Mouse (Mus musculus) lung, embryonic 14.5 days (tissue): ENCODE measurements at regions not wholly inside any gene's neighbourhood (a gene's known extent, or its start where the extent isn't known, plus 50 kb on each side); places are given as distances from the start of the nearest gene placed in this dataset.

Experiments used
- ATAC-seq: fragments of 200-750 bp; cut with Nextera tagmentation; 2 replicates; pipeline ENCODE4 v1.8.0; 2017; ENCODE audit warnings: mild to moderate bottlenecking, moderate TSS enrichment, moderate library complexity; ENCODE audit not compliant: insufficient read depth
- DNase-seq: peaks from one replicate; pipeline ENCODE4 v3.0.0-alpha.2; 2015
- H3K27ac ChIP-seq: fragments of 300-500 bp; sonication (generic); 2 replicates; pipeline ENCODE4 v1.5.1; 2014; ENCODE audit warnings: low read depth, mild to moderate bottlenecking, moderate library complexity
- H3K27me3 ChIP-seq: fragments of 300-500 bp; sonication (generic); 2 replicates; pipeline ENCODE4 v1.6.1; 2014; ENCODE audit warnings: low read length, control low read depth; ENCODE audit not compliant: insufficient read depth
- H3K36me3 ChIP-seq: fragments of 300-500 bp; sonication (generic); 2 replicates; pipeline ENCODE4 v1.6.1; 2014; ENCODE audit warnings: control low read depth; ENCODE audit not compliant: insufficient read depth
- H3K4me1 ChIP-seq: fragments of 300-500 bp; sonication (generic); 2 replicates; pipeline ENCODE4 v1.6.1; 2014; ENCODE audit warnings: antibody characterized with exemption, control low read depth; ENCODE audit not compliant: insufficient read depth
- H3K4me2 ChIP-seq: fragments of 300-500 bp; sonication (generic); 2 replicates; pipeline ENCODE4 v1.6.1; 2014; ENCODE audit warnings: mild to moderate bottlenecking
- H3K4me3 ChIP-seq: fragments of 300-500 bp; sonication (generic); 2 replicates; pipeline ENCODE4 v1.5.1; 2014; ENCODE audit warnings: low read depth, low read length
- H3K9ac ChIP-seq: fragments of 300-500 bp; sonication (generic); 2 replicates; pipeline ENCODE4 v1.6.1; 2014
- H3K9me3 ChIP-seq: fragments of 300-500 bp; sonication (generic); 2 replicates; pipeline ENCODE4 v1.6.1; 2016; ENCODE audit warnings: low read depth, low read length, control low read depth
- CTCF ChIP-seq: IDR thresholded peaks from 2 replicates; pipeline ENCODE4 v1.5.1; 2016; ENCODE audit warnings: antibody characterized with exemption, low read depth
- WGBS: fragments of 180-500 bp; shearing (Covaris S2); extraction: QIAGEN DNeasy Blood & Tissue Kit; methylation state at CpG from one replicate; pipeline ENCODE4 v1.1.7; 2014; 5-methylcytosine and 5-hydroxymethylcytosine counted together

- no peak overlapping the region for H3K27ac ChIP-seq
- no peaks in the 10 kb centered on the region for H3K36me3 ChIP-seq
- DNase-seq (no peak), ATAC-seq (no peak)
- H3K4me3 ChIP-seq = no peak overlapping the region
- WGBS = 45% methylated on average over 4 of the region's 4 CpGs
- no peak overlapping the region for H3K9ac ChIP-seq
- no peaks in the 10 kb centered on the region for H3K27me3 ChIP-seq
- no peaks in the 10 kb centered on the region for H3K9me3 ChIP-seq
- H3K4me2 ChIP-seq = no peak overlapping the region
- no peak for TF ChIP-seq CTCF
- no peaks in the 10 kb centered on the region for H3K4me1 ChIP-seq
Observed at GRCm38 (mm10) chr2:124952212-124952611, 115.7 kb upstream of the Slc24a5 start.

- H3K27ac ChIP-seq = no peak overlapping the region
- 62% methylated on average over 5 of the region's 5 CpGs for WGBS
- H3K4me3 ChIP-seq = no peak overlapping the region
- H3K9ac ChIP-seq = no peak overlapping the region
- no peaks in the 10 kb centered on the region for H3K9me3 ChIP-seq
- H3K36me3 ChIP-seq = no peaks in the 10 kb centered on the region
- no peak overlapping the region for H3K4me2 ChIP-seq
- no peak for DNase-seq
- no peak for ATAC-seq
- H3K4me1 ChIP-seq = no peaks in the 10 kb centered on the region
- H3K27me3 ChIP-seq = no peaks in the 10 kb centered on the region
- TF ChIP-seq CTCF = no peak
Observed at GRCm38 (mm10) chr2:124953015-124953414, 114.9 kb upstream of the Slc24a5 start.

- Histone ChIP-seq H3K27me3 (no peaks in the 10 kb centered on the region), H3K4me1 (no peaks in the 10 kb centered on the region), H3K4me2 (no peak overlapping the region), H3K9ac (no peak overlapping the region), H3K36me3 (no peaks in the 10 kb centered on the region), H3K9me3 (no peaks in the 10 kb centered on the region), H3K27ac (no peak overlapping the region), H3K4me3 (no peak overlapping the region)
- 42% methylated on average over 7 of the region's 7 CpGs for WGBS
- DNase-seq = no peak
- no peak for TF ChIP-seq CTCF
- no peak for ATAC-seq
Observed at GRCm38 (mm10) chr2:124955843-124956242, 112.1 kb upstream of the Slc24a5 start.

- H3K9ac ChIP-seq = no peak overlapping the region
- no peaks in the 10 kb centered on the region for H3K27me3 ChIP-seq
- H3K4me1 ChIP-seq = no peaks in the 10 kb centered on the region
- ATAC-seq (no peak), DNase-seq (no peak)
- TF ChIP-seq CTCF = no peak
- no peak overlapping the region for H3K4me2 ChIP-seq
- no peaks in the 10 kb centered on the region for H3K9me3 ChIP-seq
- no peaks in the 10 kb centered on the region for H3K36me3 ChIP-seq
- H3K4me3 ChIP-seq = no peak overlapping the region
- 69% methylated on average over 5 of the region's 5 CpGs for WGBS
- no peak overlapping the region for H3K27ac ChIP-seq
Observed at GRCm38 (mm10) chr2:124959431-124959830, 108.5 kb upstream of the Slc24a5 start.

- no peak for DNase-seq
- no peaks in the 10 kb centered on the region for H3K36me3 ChIP-seq
- H3K27me3 ChIP-seq = no peaks in the 10 kb centered on the region
- no peak overlapping the region for H3K4me2 ChIP-seq
- no peak overlapping the region for H3K9ac ChIP-seq
- no peak overlapping the region for H3K27ac ChIP-seq
- TF ChIP-seq CTCF = no peak
- H3K4me1 ChIP-seq = no peaks in the 10 kb centered on the region
- no peak for ATAC-seq
- no peak overlapping the region for H3K4me3 ChIP-seq
- H3K9me3 ChIP-seq = no peaks in the 10 kb centered on the region
- 28% methylated on average over 17 of the region's 17 CpGs for WGBS
Observed at GRCm38 (mm10) chr2:124971826-124972749, 95.8 kb upstream of the Slc24a5 start.

- no peaks in the 10 kb centered on the region for H3K36me3 ChIP-seq
- TF ChIP-seq CTCF = no peak
Observed at GRCm38 (mm10) chr2:124975106-124975505, 92.8 kb upstream of the Slc24a5 start.

GRCm38 (mm10) chr2:124990976-124991375, 76.9 kb upstream of the Slc24a5 start:
- no peak for TF ChIP-seq CTCF
- H3K4me3 ChIP-seq = no peak overlapping the region
- H3K9ac ChIP-seq = no peak overlapping the region
- H3K27ac ChIP-seq = no peak overlapping the region
- no peaks in the 10 kb centered on the region for H3K4me1 ChIP-seq
- DNase-seq = no peak
- WGBS = 87% methylated on average over 2 of the region's 2 CpGs
- H3K9me3 ChIP-seq = no peaks in the 10 kb centered on the region
- H3K36me3 ChIP-seq = no peaks in the 10 kb centered on the region
- ATAC-seq = no peak
- H3K4me2 ChIP-seq = no peak overlapping the region
- H3K27me3 ChIP-seq = no peaks in the 10 kb centered on the region

More at GRCm38 (mm10) chr2:124975106-124975505, 92.8 kb upstream of the Slc24a5 start:
- no peak for DNase-seq
- no peak overlapping the region for H3K4me2 ChIP-seq
- ATAC-seq = no peak
- H3K27ac ChIP-seq = no peak overlapping the region
- H3K9me3 ChIP-seq = no peaks in the 10 kb centered on the region
- no peak overlapping the region for H3K9ac ChIP-seq
- H3K4me3 ChIP-seq = no peak overlapping the region
- no peaks in the 10 kb centered on the region for H3K4me1 ChIP-seq
- no peaks in the 10 kb centered on the region for H3K27me3 ChIP-seq
- 58% methylated on average over 3 of the region's 3 CpGs for WGBS
